Comparison of ENCODE assay signal across 8 mouse cellular contexts in genomic region chr11:117076576-117077196, GRCm38 (mm10). TPM values are rescaled to one million over a fixed set of nuclear protein-coding genes. Genes with fewer than 3 reads are reported as not detected.
A peak's percentile ranks its signal among the peaks of the same experiment; 100 is the strongest.
DNase-seq lines count a peak whose midpoint lies in the region; ATAC-seq and TF ChIP-seq lines count a peak whose summit lies in the region.

No protein-coding gene starts in this region.

- H3K9me3 ChIP-seq in hindbrain, embryonic 13.5 days = no peaks in the 10 kb centered on the region

- TF ChIP-seq CTCF in left cerebral cortex, adult 2 months (IDR thresholded peaks at IDR 0.05) = no peak

- peak; percentile 72 for ATAC-seq in hindbrain, embryonic 13.5 days (ENCODE audit: low FRiP score)
- ATAC-seq in megakaryocyte, adult 5-6 weeks (ENCODE audit: poor library complexity, severe bottlenecking) = peak; percentile 91

- under 1% methylated on average over 54 of the region's 54 CpGs for WGBS in hindbrain, embryonic 13.5 days

- peaks cover 32% of the 10 kb centered on the region for H3K36me3 ChIP-seq in hindbrain, embryonic 13.5 days

- H3K4me3 ChIP-seq in hindbrain, embryonic 13.5 days = peak overlapping the region; percentile 87
- peak overlapping the region; percentile 90 for H3K4me3 ChIP-seq in left cerebral cortex, adult 2 months

- intact Hi-C loops in left cerebral cortex, adult 2 months (cut with DNase I) = no loop called here

- H3K27ac ChIP-seq in hindbrain, embryonic 13.5 days = peak overlapping the region; percentile 84
- H3K27ac ChIP-seq in left cerebral cortex, adult 2 months = peak overlapping the region; percentile 96

- H3K4me1 ChIP-seq in hindbrain, embryonic 13.5 days (replicated peaks) = peaks cover 31% of the 10 kb centered on the region

- peak; percentile 83 for DNase-seq in T-cell, adult 2 months (ENCODE audit: low spot score)
- peak; percentile 85 to 86 for DNase-seq in cerebellum, postnatal 14 days
- DNase-seq in frontal cortex, postnatal 14 days (ENCODE audit: low spot score in 2 of 2) = peak; percentile 72 to 76
- DNase-seq in left cerebral cortex, adult 2 months (ENCODE audit: extremely low spot score in 1 of 2, low spot score in 2 of 2) = peak; percentile 77 to 79
- peak; percentile 87 for DNase-seq in right cerebral cortex, adult 18-20 months
- DNase-seq in urinary bladder, adult 2 months (ENCODE audit: low spot score) = peak; percentile 71

- H3K27me3 ChIP-seq in hindbrain, embryonic 13.5 days = peaks cover under 1% of the 10 kb centered on the region

- peak overlapping the region; percentile 94 for H3K9ac ChIP-seq in hindbrain, embryonic 13.5 days

- H3K4me2 ChIP-seq in hindbrain, embryonic 13.5 days = peak overlapping the region; percentile 97

RNA-seq across cellular contexts. Expression of gene Sec14l1, which starts 38.3 kb away (rescaled TPM):
- 63.3 and 65.9 TPM in 2 replicates for polyA plus RNA-seq in hindbrain, embryonic 13.5 days (2015; fragmentation: Nextera tagmentation; extraction: Ambion mirVana)
- total RNA-seq in left cerebral cortex, adult 2 months (2021) = 100 to 1,000 TPM; 198 to 229 TPM
- total RNA-seq in megakaryocyte, adult 5-6 weeks (2015) = 24.3 and 29.1 TPM in 2 replicates
- total RNA-seq in megakaryocyte, adult 5-6 weeks (2017) = 32.3 and 41.7 TPM in 2 replicates
- 65.1 and 67.2 TPM in 2 replicates for polyA plus RNA-seq in urinary bladder, adult 2 months (2012; rRNA removed)

Comparison
In these comparisons a context has a peak if more than half of its experiments do, and no peak if none do; other contexts are left out.
1. Peak in every context shown above with its lines: DNase-seq, ATAC-seq, H3K4me3 ChIP-seq and H3K27ac ChIP-seq.
2. RNA of gene Sec14l1, which starts 38.3 kb away (total RNA-seq): 198 to 229 TPM in left cerebral cortex, adult 2 months; 24.3 to 41.7 TPM in megakaryocyte, adult 5-6 weeks; every median in the first group is over 4 times any median in the second.